Mouse (Mus musculus) layer of hippocampus, adult 9-11 months (tissue): ENCODE measurements at regions not wholly inside any gene's neighbourhood (a gene's known extent, or its start where the extent isn't known, plus 50 kb on each side); places are given as distances from the start of the nearest gene placed in this dataset.

Experiments
- DNase-seq: peaks from one replicate; pipeline ENCODE4 v3.0.0; 2022

DNA sequence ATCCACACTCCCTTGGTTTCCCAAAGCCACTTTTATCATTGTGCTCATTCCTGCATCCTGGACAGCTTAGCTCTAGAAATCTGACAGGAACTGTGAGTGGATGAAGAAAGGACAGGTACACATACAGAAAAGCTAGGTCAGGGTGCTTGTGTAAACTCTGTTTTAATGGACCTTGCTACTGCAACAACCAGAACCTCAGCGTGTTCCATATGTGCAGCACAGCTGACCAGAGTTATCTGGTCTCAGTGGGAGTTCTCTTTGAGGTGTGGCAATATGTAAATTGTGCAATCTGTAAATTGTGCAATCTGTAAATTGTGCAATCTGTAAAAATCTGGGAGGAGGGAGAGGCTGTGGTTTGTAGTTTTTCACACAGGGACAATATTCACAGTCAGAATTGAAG, 282.4 kb upstream of the Ptprd start:
- no peak for DNase-seq

DNA sequence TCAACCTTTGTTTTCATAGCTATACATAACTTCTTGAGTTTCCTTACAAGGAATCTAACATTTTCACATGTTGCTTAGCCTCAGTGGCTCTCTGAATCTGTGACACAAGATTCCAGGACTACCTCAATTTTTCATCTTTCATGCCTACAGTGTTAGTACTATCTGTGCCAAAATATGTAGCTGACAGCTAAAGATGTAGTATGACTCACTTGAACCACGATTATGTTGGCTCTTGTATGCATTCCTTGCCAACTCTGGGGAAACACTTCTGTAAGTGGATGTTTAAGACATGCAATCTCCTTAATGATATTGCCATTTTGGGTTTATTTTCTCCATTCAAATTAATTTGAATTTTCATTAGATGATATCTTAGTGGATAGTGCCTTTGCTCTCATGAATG, 254.8 kb upstream of the Ptprd start:
- DNase-seq, result no peak

DNA sequence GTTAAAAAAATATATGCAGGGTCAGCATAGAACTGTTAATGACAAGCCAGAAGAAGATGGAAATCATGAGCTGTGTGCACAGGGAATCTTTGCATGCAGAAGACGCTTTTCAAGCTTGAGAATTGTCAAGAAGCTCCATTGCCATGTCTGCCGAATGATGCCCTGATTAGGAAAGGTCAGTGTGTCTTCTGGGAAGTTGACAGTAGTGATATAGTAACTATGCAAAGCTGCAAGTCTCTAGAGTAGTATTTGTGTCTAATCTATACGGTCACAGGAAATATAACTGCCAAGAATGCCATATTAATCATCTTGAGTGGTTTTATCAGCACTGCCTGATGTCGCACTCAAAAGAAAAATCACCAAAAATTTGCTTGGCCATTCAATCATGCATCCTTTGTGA, 244.5 kb upstream of the Ptprd start:
- no peak for DNase-seq

DNA sequence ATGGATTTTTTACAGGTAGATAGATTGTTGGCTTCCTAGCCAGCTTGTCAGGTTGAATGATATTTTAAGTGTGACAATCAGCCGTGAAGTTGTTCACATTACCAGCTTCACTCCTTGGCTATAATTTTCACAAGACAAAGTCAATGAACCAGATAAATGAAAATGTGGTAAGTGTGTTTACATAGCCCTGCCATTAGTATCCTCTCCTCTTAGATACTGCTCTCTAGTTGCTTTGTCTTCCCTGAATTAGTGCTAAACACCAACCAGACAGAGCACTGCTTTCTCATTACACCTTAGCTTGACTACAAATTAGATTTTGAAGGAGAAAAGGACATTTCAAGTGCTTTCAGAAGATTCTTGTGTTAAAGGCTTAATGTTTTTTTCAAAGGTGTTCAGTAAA, 205.4 kb upstream of the Ptprd start:
- DNase-seq, result no peak

DNA sequence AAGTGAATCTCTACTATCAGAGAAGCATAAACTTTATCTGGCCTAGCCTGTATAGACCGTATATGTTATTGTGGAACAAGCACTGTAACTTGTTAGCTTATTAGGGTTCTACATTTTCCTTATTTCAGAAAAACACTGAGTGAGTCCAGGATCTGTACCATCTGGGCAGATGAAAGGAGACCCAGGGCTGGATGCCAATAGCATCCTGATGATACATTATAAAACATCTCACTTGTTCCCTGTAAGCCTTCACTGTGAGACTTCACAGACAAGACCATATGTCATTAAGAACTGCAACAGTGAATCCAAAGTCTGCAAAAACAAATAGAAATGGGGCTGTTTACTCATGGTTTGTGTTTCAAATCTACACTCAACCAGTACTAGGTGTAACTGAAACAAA, 177.6 kb upstream of the Ptprd start:
- DNase-seq, result peak; percentile 29

DNA sequence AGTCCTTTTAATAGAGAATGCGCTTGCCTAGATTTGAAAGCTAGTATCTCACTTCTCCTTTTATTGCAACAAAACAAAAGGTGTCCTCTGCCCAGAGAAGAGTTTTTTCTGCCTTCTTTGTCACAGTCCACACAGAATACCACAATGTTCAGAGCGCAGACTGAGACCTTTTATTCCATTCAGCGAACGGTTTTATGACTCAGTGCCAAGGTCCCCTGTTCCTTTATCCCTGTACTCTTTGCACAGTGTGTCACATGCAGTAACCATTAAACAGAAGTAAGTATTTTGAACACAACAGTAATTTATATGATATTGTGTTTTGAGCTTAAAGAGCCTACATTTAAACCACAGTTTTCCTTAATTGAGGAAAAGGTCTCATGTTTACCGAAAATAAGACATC, 143.4 kb upstream of the Ptprd start:
- no peak for DNase-seq

DNA sequence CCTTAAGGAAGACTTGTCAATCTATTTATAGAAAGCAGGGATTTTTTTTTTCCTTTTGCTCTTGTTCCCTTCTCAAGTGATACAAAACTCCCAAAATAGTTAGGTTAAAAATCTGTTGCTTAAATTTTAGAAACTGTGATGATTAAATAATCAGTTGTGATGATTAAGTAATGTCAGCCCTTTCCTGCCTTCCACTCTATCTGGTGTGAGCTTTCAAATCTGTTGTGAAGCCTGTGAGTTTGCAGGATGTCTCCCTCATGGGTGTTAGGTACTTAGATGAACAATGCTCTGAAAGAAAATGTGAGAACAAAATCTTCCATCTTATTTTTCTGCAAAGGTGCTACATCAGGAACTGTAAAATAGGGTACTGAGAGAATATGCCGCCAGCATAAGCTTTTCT, 124.0 kb upstream of the Ptprd start:
- no peak for DNase-seq

DNA sequence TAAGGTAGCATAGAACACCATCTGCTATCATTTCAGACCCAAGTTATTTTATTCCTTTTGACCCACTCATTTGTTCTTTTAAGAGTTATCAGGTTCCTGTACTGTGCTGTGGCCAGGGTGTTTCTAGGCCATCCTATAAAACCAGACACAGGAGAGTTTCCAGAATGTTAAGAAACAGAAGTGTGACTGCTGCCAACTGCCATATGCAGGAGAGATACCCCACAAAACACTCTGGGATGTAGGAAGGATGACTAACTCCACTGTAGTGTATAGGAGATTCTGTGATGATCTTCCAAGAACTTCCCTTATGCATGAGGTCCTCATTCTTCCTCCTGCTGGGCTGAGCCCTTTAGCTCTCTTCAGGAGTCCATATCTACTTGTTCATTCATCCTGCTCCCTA, 76.7 kb upstream of the Ptprd start:
- DNase-seq, result no peak
